Mouse (Mus musculus) kidney, postnatal 0 days (tissue): ENCODE results near the gene Prr19. TPM values are rescaled to one million over a fixed set of nuclear protein-coding genes. Genes with fewer than 3 reads are reported as not detected.

Experiments
- ATAC-seq: fragments of 200-750 bp; cut with Nextera tagmentation; replicated peaks from 2 replicates; pipeline ENCODE4 v1.8.0; 2017; ENCODE audit warnings: low read depth, moderate number of reproducible peaks, moderate TSS enrichment, moderate library complexity; ENCODE audit not compliant: low FRiP score
- DNase-seq: peaks from one replicate; pipeline ENCODE4 v3.0.0-alpha.2; 2016; ENCODE audit warnings: low spot score
- H3K27ac ChIP-seq: fragments of 300-500 bp; sonication (generic); 2 replicates; pipeline ENCODE4 v1.5.1; 2014; ENCODE audit warnings: mild to moderate bottlenecking
- H3K27me3 ChIP-seq: fragments of 300-500 bp; sonication (generic); 2 replicates; pipeline ENCODE4 v1.6.1; 2014; ENCODE audit warnings: low read length, mixed read lengths; ENCODE audit not compliant: insufficient read depth
- H3K36me3 ChIP-seq: fragments of 300-500 bp; sonication (generic); 2 replicates; pipeline ENCODE4 v1.6.1; 2014; ENCODE audit warnings: low read length, mixed read lengths; ENCODE audit not compliant: insufficient read depth
- H3K4me1 ChIP-seq: fragments of 300-500 bp; sonication (generic); replicated peaks from 2 replicates; pipeline ENCODE4 v1.6.1; 2014; ENCODE audit warnings: antibody characterized with exemption, low read length, mixed read lengths; ENCODE audit not compliant: insufficient read depth
- H3K4me2 ChIP-seq: fragments of 300-500 bp; sonication (generic); 2 replicates; pipeline ENCODE4 v1.6.1; 2014; ENCODE audit warnings: mild to moderate bottlenecking, low read length, moderate library complexity, mixed read lengths
- H3K4me3 ChIP-seq: fragments of 300-500 bp; sonication (generic); replicated peaks from 2 replicates; pipeline ENCODE4 v1.5.1; 2014; ENCODE audit warnings: low read depth, low read length
- H3K9ac ChIP-seq: fragments of 300-500 bp; sonication (generic); 2 replicates; pipeline ENCODE4 v1.6.1; 2014; ENCODE audit warnings: low read depth, low read length
- H3K9me3 ChIP-seq: fragments of 300-500 bp; sonication (generic); replicated peaks from 2 replicates; pipeline ENCODE4 v1.6.1; 2016; ENCODE audit warnings: low read length, inconsistent platforms, mixed read lengths
- CTCF ChIP-seq: IDR thresholded peaks from 2 replicates; pipeline ENCODE4 v1.5.1; 2016; ENCODE audit warnings: antibody characterized with exemption, low read depth, mild to moderate bottlenecking, moderate library complexity
- WGBS: fragments of 180-500 bp; shearing (Covaris S2); extraction: QIAGEN DNeasy Blood & Tissue Kit; methylation state at CpG from one replicate; pipeline ENCODE4 v1.1.7; 2014; 5-methylcytosine and 5-hydroxymethylcytosine counted together
- polyA plus RNA-seq: library from polyadenylated mRNA; unstranded; fragments of >200 nt; fragmentation: Nextera tagmentation; extraction: Ambion mirVana; gene quantifications from 2 replicates; pipeline ENCODE4 v1.2.1, GENCODE M21; 2015

Prr19 gene
- polyA plus RNA-seq, 1 experiment from 2014 or later: 0.21 TPM

DNA sequence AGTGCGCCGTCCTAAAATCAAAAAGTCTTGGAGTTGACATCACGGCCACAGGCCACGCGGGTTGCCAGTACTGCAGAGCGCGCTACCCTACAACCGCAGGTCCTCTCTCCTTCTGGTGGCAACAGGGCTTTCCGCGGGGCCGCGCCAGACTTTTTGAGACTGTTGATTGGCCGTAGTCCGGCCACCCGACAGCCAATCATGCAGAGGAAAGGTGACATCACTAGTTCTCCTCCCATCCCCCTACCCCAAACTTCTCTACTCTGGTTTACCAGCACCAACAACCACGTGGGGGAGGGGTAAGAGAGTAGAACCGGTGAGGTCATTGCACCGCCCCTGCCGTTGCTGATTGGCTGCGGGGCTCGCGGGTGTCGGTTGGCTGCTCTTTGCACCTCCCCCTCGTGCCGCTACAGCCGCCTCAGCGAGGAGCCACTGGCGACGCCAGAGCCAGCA is 33.9 kb upstream of the Prr19 start, which contains the start of gene Cic:
Cic (plus strand) TSS at position 404 of the 450 bp plus-strand sequence.
- no peak for TF ChIP-seq CTCF
- H3K27me3 ChIP-seq: no peaks in the 10 kb centered on the region
- no peaks in the 10 kb centered on the region for H3K9me3 ChIP-seq
- peaks cover 15% of the 10 kb centered on the region; the same call in 1 of the 2 replicates for H3K4me1 ChIP-seq
- peak; percentile 85 for ATAC-seq
- DNase-seq: peak; percentile 100
- H3K4me2 ChIP-seq: peak within 1 kb of the TSS; percentile 80
- WGBS: under 1% methylated on average over 29 of the region's 29 CpGs
- peak within 1 kb of the TSS; percentile 83 for H3K9ac ChIP-seq
- peak within 1 kb of the TSS; percentile 97 for H3K27ac ChIP-seq
- H3K4me3 ChIP-seq: peak within 1 kb of the TSS; percentile 71
- peaks cover 11% of the 10 kb centered on the region; the same call in 1 of the 2 replicates for H3K36me3 ChIP-seq

DNA sequence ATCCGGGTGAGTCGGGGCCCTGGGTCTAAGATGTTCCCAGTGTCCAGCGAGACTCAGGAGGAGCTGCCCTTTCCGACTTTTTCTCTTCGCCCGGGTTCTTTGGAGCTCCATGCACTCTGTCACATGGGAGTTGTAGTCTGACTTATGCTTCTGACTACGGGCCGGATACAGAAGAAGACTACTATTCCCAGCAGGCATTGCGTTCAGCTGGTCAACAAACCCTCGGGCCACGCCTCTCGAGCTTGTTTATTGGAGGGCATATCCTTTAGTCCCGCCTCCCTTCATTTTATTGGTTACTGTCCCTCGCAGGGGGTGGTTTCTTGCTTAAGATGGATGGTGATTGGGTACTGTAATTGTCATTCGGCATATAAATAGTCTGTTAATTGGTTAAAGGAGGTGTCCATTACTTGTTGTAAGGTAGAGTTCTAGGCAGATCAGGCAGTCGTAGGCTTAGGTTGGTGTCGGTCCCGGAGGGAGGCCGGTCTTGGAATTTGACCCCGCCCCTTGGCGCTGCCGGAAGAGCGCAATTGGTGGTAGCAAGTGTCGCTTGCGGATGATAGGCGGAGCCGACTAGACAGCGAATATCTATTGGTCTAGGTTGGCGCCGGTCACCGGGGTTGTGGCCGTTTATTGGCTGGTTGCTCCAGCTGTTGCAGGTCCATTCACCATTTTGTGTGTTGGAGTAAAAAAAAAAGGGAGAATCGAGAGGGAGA is 33.3 kb upstream of the Prr19 start:
- 0 out of 2 replicates have a peak, but pooled peaks have one; percentile 8 for TF ChIP-seq CTCF
- H3K27ac ChIP-seq: peak overlapping the region; percentile 97
- peaks cover 16% of the 10 kb centered on the region for H3K36me3 ChIP-seq
- H3K9ac ChIP-seq: peak overlapping the region; percentile 83
- ATAC-seq (peak; percentile 96), DNase-seq (peak; percentile 100)
- H3K9me3 ChIP-seq: no peaks in the 10 kb centered on the region
- H3K27me3 ChIP-seq: no peaks in the 10 kb centered on the region
- H3K4me1 ChIP-seq: peaks cover 15% of the 10 kb centered on the region; the same call in 1 of the 2 replicates
- H3K4me2 ChIP-seq: peak overlapping the region; percentile 80
- under 1% methylated on average over 33 of the region's 33 CpGs for WGBS
- H3K4me3 ChIP-seq: peak overlapping the region; percentile 71

DNA sequence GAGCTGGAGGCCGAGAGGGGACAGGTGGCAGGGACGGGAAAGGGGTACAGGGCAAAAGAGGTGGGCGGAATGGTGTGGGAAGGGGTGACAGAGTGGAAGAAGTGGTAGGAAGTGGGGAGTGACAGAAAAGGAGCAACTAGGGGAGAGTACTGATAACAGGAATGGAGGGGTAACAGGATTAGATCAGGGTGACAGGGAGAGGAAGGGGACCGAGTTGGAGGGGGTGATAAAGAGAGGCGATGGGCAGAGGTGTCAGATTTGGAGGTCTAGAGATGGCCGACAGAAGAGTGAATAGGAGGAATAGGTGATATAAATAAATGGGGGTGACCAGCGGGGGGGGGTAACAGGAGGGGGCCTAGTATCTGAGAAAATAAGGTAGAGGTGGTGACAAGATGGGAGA is 32.6 kb upstream of the Prr19 start:
- H3K9me3 ChIP-seq: no peaks in the 10 kb centered on the region
- ATAC-seq: no peak
- peak overlapping the region; percentile 65 for H3K4me3 ChIP-seq
- peak overlapping the region; percentile 77 for H3K27ac ChIP-seq
- TF ChIP-seq CTCF: no peak
- peaks cover 15% of the 10 kb centered on the region; the same call in 1 of the 2 replicates for H3K4me1 ChIP-seq
- H3K9ac ChIP-seq: peak overlapping the region; percentile 71
- H3K27me3 ChIP-seq: no peaks in the 10 kb centered on the region
- 2% methylated on average over 7 of the region's 7 CpGs for WGBS
- peaks cover 22% of the 10 kb centered on the region for H3K36me3 ChIP-seq
- DNase-seq: no peak
- H3K4me2 ChIP-seq: peak overlapping the region; percentile 80

DNA sequence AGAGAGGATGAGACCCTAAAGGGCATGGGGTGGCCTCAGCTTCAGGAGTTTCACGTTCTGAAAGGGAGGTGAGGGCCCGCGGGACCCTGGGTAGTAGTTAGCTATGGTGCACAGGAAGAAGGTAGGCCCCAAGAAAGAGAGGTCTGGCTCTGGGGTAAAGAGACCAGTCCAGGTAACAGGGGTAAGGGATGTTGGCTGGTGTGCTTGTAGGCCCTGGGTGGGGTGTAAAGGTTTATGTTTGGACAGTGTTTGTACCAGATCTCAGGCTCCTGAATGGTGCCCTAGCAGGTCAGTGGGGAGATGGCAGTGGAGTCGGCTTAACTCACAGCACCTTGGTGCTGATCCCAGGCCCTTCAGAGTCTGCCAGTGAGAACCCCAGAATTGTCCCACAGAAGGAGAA is 32.2 kb upstream of the Prr19 start:
- no peaks in the 10 kb centered on the region for H3K9me3 ChIP-seq
- no peaks in the 10 kb centered on the region for H3K27me3 ChIP-seq
- TF ChIP-seq CTCF: no peak
- H3K4me1 ChIP-seq: peaks cover 15% of the 10 kb centered on the region; the same call in 1 of the 2 replicates
- no peak for DNase-seq
- 35% methylated on average over 4 of the region's 4 CpGs for WGBS
- H3K4me3 ChIP-seq: peak overlapping the region; percentile 65
- ATAC-seq: no peak
- peaks cover 22% of the 10 kb centered on the region for H3K36me3 ChIP-seq
- peak overlapping the region; percentile 77 for H3K27ac ChIP-seq
- H3K9ac ChIP-seq: peak overlapping the region; percentile 71
- H3K4me2 ChIP-seq: peak overlapping the region; percentile 80

DNA sequence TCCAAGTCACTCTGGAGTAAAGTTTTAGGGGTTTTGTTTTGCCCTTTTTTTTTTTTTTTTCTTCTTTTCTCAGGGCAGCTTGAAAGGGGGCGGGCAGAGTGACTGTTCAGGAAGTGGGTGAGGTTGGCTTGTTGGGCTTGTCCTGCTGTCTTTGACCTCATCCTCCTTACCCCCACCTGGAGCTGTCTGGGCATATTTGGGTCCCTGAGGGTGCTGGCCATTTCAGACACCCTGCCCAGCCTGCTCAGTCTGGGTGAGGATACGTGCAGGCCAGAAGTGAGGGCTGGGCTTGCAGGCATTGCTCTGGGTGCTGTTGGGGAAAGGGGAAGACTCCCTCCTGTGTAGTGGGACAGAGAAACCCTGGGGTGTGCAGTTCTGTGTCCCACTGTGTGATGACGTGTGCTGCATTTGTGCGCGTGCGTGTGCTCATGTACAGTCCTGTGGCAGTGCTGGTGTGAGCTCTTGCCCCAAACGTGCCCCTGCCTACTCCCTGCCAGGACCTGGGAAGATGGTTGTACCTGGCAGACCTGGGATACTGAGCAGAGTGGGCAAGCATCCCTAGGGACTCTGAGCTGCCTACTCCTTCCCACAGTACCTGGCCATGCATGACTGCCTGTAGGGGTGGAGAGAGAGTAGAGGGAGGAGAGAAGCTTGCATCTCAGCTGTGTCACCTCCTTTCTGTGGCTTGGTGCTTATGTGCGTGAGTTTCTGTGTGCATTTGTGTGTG is 31.5 kb upstream of the Prr19 start:
- Histone ChIP-seq H3K36me3 (peaks cover 22% of the 10 kb centered on the region), H3K27me3 (no peaks in the 10 kb centered on the region), H3K4me2 (peak overlapping the region; percentile 80), H3K9ac (peak overlapping the region; percentile 71; the same call in 1 of the 2 replicates), H3K27ac (peak overlapping the region; percentile 77), H3K4me1 (peaks cover 15% of the 10 kb centered on the region; the same call in 1 of the 2 replicates), H3K4me3 (no peak overlapping the region), H3K9me3 (no peaks in the 10 kb centered on the region)
- 0 out of 2 replicates have a peak, but pooled peaks have one; percentile 9 for TF ChIP-seq CTCF
- 67% methylated on average over 8 of the region's 8 CpGs for WGBS
- ATAC-seq (no peak), DNase-seq (no peak)
